Mouse (Mus musculus) hindbrain, embryonic 10.5 days (tissue): ENCODE measurements at regions not wholly inside any gene's neighbourhood (a gene's known extent, or its start where the extent isn't known, plus 50 kb on each side); places are given as distances from the start of the nearest gene placed in this dataset.

Experiments used
- DNase-seq: peaks from one replicate; pipeline ENCODE4 v3.0.0-alpha.2; 2017; ENCODE audit warnings: low spot score
- H3K27ac ChIP-seq: fragments of 300-500 bp; sonication (generic); 2 replicates; pipeline ENCODE4 v1.5.1; 2016; ENCODE audit warnings: mild to moderate bottlenecking, moderate library complexity
- H3K27me3 ChIP-seq: fragments of 300-500 bp; sonication (generic); 2 replicates; pipeline ENCODE4 v1.6.1; 2016; ENCODE audit warnings: mild to moderate bottlenecking; ENCODE audit not compliant: poor library complexity, insufficient read depth, severe bottlenecking
- H3K36me3 ChIP-seq: fragments of 300-500 bp; sonication (generic); 2 replicates; pipeline ENCODE4 v1.6.1; 2016; ENCODE audit warnings: mild to moderate bottlenecking, moderate library complexity
- H3K4me1 ChIP-seq: fragments of 300-500 bp; sonication (generic); replicated peaks from 2 replicates; pipeline ENCODE4 v1.6.1; 2016; ENCODE audit warnings: mild to moderate bottlenecking
- H3K4me3 ChIP-seq: fragments of 300-500 bp; sonication (generic); 2 replicates; pipeline ENCODE4 v1.5.1; 2016; ENCODE audit warnings: mild to moderate bottlenecking, moderate library complexity
- H3K9me3 ChIP-seq: fragments of 300-500 bp; sonication (generic); 2 replicates; pipeline ENCODE4 v1.6.1; 2016; ENCODE audit warnings: mild to moderate bottlenecking, moderate library complexity
- WGBS: fragments of 180-500 bp; shearing (Covaris S2); methylation state at CpG from one replicate; pipeline ENCODE4 v1.1.7; 2016; 5-methylcytosine and 5-hydroxymethylcytosine counted together

DNA sequence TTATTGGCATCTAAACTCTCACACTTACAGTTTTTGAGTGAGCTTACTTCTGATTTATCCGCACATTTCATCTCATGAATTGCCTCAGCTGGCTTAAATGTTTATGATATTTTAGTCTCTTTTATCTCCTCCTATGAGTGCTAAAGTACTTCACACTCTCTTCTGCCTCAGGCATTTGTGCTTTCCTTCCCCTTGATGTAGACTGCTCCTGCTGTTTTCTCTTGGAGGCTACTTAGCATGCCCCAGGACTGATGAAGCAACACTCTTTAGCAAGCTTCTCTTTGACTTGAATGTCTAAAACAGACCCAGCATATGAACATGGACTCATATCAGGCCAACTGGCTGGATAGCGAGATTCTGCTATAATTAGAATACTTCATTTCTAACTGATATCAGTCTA lies 882.8 kb downstream of the Tecrl start:
- H3K36me3 ChIP-seq: no peaks in the 10 kb centered on the region
- 91% methylated on average over 2 of the region's 2 CpGs for WGBS
- H3K27me3 ChIP-seq: no peaks in the 10 kb centered on the region
- no peaks in the 10 kb centered on the region for H3K9me3 ChIP-seq
- no peak for DNase-seq
- H3K4me1 ChIP-seq: no peaks in the 10 kb centered on the region
- H3K27ac ChIP-seq: no peak overlapping the region
- no peak overlapping the region for H3K4me3 ChIP-seq

DNA sequence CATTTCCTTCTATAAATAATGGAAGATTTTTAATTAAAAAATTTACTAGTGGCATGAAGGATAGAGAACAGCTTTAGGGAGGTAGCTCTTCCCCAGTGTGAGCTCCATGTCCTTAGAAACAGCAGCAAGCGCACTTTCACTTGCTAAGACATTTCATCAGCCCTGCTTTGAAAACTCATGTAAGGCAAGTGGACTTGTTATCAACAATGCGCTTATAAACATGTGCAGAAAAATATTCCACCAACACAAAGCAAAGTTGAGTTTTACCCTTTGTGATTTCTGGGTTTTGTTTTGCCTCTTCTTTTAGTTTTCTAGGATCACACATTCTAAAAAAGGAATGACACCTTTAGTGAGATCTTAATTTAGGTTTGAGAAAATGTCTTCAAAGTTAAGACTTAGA lies 890.7 kb downstream of the Tecrl start:
- Histone ChIP-seq H3K27ac (no peak overlapping the region), H3K36me3 (no peaks in the 10 kb centered on the region), H3K9me3 (no peaks in the 10 kb centered on the region), H3K4me3 (no peak overlapping the region), H3K4me1 (no peaks in the 10 kb centered on the region), H3K27me3 (no peaks in the 10 kb centered on the region)
- WGBS: 92% methylated on average over 2 of the region's 2 CpGs
- no peak for DNase-seq

DNA sequence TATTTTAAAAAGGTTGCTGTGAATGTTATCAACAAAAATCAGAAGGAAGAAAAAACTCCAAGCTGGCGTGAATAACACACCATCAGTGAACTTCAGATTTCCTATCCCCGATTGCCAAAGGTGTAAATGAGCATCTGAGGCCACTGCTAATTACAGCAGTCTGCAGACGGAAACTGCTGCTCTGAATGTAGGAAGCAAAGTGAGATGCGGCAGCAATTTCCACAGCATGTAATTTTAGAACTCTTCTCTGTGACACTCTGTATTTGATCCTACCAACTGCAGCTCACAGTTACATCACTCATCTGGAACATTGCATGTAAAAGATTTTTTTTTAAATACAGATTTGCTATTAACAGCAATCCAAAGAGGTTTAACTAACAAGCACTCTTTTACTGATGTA lies 913.7 kb downstream of the Tecrl start:
- no peaks in the 10 kb centered on the region for H3K9me3 ChIP-seq
- H3K4me3 ChIP-seq: no peak overlapping the region
- no peaks in the 10 kb centered on the region for H3K4me1 ChIP-seq
- no peak for DNase-seq
- WGBS: 77% methylated on average over 4 of the region's 4 CpGs
- no peak overlapping the region for H3K27ac ChIP-seq
- H3K27me3 ChIP-seq: no peaks in the 10 kb centered on the region
- H3K36me3 ChIP-seq: no peaks in the 10 kb centered on the region

GRCm38 (mm10) chr5:82440126-82440525 lies 914.9 kb downstream of the Tecrl start:
- H3K36me3 ChIP-seq: no peaks in the 10 kb centered on the region
- H3K9me3 ChIP-seq: no peaks in the 10 kb centered on the region
- no peaks in the 10 kb centered on the region for H3K27me3 ChIP-seq
- no peaks in the 10 kb centered on the region for H3K4me1 ChIP-seq
- whole genome bisulfite sequencing: 80% methylated on average over 2 of the region's 2 CpGs
- H3K27ac ChIP-seq: no peak overlapping the region
- no peak overlapping the region for H3K4me3 ChIP-seq
- DNase-seq: no peak

DNA sequence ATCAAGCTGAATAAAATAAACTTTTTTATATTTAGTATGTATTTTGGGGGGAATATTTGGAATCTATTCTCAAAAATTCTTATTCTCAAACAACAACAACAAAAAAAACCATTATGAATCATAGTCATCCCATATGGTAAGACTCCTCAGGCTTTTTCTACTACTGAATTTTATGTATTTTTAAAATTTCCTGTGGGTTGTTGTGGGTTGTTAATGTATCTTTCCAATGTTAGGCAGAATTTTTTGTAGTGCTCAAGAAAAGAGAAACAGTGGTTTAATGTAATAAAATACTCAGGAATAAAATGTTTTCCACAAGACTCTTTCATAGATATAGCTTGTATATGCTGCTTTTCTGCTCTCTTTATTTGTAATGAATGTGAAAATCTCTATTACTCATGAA lies 934.6 kb downstream of the Tecrl start:
- Histone ChIP-seq H3K4me1 (no peaks in the 10 kb centered on the region), H3K36me3 (no peaks in the 10 kb centered on the region), H3K27me3 (no peaks in the 10 kb centered on the region), H3K27ac (no peak overlapping the region), H3K4me3 (no peak overlapping the region), H3K9me3 (no peaks in the 10 kb centered on the region)
- no peak for DNase-seq

- H3K9me3 ChIP-seq: no peaks in the 10 kb centered on the region
- DNase-seq: no peak
- 81% methylated on average over 5 of the region's 5 CpGs for WGBS
- no peak overlapping the region for H3K4me3 ChIP-seq
- no peaks in the 10 kb centered on the region for H3K4me1 ChIP-seq
- no peaks in the 10 kb centered on the region for H3K27me3 ChIP-seq
- H3K27ac ChIP-seq: no peak overlapping the region
- H3K36me3 ChIP-seq: no peaks in the 10 kb centered on the region
Measured at GRCm38 (mm10) chr5:82396632-82397234, 958.3 kb downstream of the Tecrl start.

DNA sequence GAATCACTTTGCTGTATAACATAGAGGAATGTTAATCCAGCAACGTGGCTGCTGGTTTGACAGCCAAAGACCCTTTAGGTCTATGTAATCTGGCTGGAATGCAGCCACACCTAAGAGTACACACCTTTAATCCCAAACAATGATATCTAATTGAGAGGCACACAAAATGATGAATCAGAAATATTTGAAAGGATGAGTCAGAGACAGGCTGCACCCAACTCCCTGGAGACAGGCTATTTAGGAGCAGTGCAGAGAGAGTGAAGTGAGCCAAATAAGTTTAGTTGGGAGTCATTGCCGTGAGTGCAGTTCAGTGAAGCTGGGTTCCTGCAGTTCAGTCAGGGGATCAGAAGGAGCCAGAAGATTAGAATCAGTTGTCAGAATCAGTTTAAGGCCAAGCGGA lies 993.4 kb downstream of the Tecrl start:
- Histone ChIP-seq H3K4me1 (no peaks in the 10 kb centered on the region), H3K9me3 (no peaks in the 10 kb centered on the region), H3K4me3 (no peak overlapping the region), H3K36me3 (no peaks in the 10 kb centered on the region), H3K27me3 (no peaks in the 10 kb centered on the region), H3K27ac (no peak overlapping the region)
- 77% methylated on average over 3 of the region's 3 CpGs for WGBS
- no peak for DNase-seq

GRCm38 (mm10) chr5:82356336-82356735 lies 998.7 kb downstream of the Tecrl start:
- Histone ChIP-seq H3K4me1 (no peaks in the 10 kb centered on the region), H3K4me3 (no peak overlapping the region), H3K27me3 (no peaks in the 10 kb centered on the region), H3K27ac (no peak overlapping the region), H3K9me3 (no peaks in the 10 kb centered on the region), H3K36me3 (no peaks in the 10 kb centered on the region)
- DNase-seq: no peak
- WGBS: 92% methylated on average over 5 of the region's 5 CpGs

DNA sequence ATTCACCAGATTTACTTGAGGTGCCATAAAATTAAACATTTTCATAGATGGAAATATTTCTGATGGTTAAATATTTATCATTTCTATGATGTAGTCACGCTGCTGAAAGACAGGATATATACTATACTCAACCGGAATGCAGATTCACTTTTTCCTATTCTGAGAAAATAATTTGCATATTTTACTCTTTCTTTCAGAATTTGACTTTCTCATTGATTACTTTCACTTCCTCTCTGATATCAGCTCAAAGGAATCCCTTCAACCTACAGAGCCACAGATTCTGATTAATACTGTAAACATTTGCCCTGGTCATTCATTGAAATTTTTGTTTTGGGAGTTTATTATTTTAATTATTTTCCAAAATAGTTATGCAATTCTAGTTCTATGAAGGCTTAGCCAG lies 1003.9 kb downstream of the Tecrl start:
- H3K36me3 ChIP-seq: no peaks in the 10 kb centered on the region
- no peaks in the 10 kb centered on the region for H3K9me3 ChIP-seq
- 94% methylated on average over 2 of the region's 2 CpGs for WGBS
- no peak for DNase-seq
- H3K27me3 ChIP-seq: no peaks in the 10 kb centered on the region
- H3K4me3 ChIP-seq: no peak overlapping the region
- H3K27ac ChIP-seq: no peak overlapping the region
- no peaks in the 10 kb centered on the region for H3K4me1 ChIP-seq

DNA sequence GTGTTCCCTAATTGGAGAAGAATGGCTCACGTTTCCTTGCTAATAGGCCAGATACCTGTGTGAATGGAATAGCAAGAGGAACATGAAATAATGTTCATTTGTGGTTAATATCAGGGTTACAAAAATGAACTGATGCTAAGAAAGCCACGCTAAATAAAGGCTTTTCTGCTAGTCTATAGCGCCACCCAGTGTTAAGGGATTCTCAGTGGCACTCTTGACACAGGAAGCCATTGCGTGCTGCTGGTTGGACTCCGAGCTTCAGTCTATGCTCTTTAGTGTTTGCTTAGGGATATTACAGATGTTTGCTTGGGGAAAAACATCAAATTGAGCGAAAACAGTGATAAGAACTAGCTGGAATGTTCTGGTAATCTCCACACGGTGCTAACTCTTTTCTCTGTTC lies 1008.3 kb downstream of the Tecrl start:
- no peaks in the 10 kb centered on the region for H3K36me3 ChIP-seq
- no peaks in the 10 kb centered on the region for H3K9me3 ChIP-seq
- H3K27me3 ChIP-seq: no peaks in the 10 kb centered on the region
- H3K4me1 ChIP-seq: no peaks in the 10 kb centered on the region
- 8% methylated on average over 7 of the region's 7 CpGs for WGBS
- no peak overlapping the region for H3K27ac ChIP-seq
- no peak overlapping the region for H3K4me3 ChIP-seq
- DNase-seq: peak; percentile 49

DNA sequence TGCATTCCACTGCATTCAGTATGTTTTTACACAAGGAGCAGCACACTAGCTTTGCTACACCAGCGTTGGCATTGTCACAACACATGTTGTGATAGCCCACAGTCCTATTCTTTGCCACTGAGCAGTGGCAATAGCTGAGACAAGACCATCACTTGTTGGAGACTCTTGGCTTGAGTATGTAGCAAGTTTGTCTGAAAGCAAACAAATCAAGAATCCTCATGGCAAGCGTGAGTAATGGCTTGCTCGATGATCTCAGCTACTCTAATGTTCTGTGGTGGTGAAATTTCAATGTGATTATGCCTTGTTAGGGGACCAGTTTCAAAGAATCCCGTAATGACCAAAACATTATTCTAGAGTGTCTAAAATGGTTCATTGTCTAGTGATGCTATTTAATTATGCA lies 1030.6 kb downstream of the Tecrl start:
- no peaks in the 10 kb centered on the region for H3K27me3 ChIP-seq
- DNase-seq: no peak
- WGBS: 89% methylated on average over 4 of the region's 4 CpGs
- H3K9me3 ChIP-seq: no peaks in the 10 kb centered on the region
- H3K27ac ChIP-seq: no peak overlapping the region
- no peaks in the 10 kb centered on the region for H3K4me1 ChIP-seq
- no peaks in the 10 kb centered on the region for H3K36me3 ChIP-seq
- H3K4me3 ChIP-seq: no peak overlapping the region

DNA sequence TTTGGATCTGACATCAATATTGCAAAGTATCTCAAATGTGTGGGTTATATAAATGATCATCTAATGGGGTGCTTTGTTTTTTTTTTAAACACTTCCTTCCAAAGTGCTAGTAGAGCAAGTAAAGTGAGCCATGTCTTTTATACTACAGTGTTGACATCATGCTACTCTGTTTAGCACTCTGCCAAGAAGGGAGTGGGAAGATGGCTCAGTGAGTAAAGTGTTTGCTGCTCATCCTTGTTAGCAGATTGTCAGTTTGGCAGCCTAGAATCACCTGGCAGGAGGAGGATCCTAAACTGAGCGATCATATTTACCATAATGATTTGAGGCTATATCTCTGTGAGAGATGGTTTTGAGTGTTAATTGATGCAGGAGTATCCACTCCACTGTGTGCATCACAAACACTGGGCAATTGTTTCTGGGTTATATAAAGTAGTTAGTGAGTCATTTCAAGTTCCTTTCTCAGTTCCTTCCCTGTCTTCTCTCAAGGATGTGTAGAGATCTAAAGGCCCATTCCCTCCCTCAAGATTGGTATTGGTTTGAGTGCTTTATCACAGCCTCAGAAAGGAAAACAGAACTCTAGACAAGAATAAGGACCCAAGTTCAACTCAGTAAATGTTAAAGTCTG lies 1035.2 kb downstream of the Tecrl start:
- WGBS: 91% methylated on average over 1 of the region's 1 CpGs
- DNase-seq: no peak
- H3K9me3 ChIP-seq: no peaks in the 10 kb centered on the region
- H3K4me1 ChIP-seq: no peaks in the 10 kb centered on the region
- no peaks in the 10 kb centered on the region for H3K27me3 ChIP-seq
- H3K4me3 ChIP-seq: no peak overlapping the region
- H3K36me3 ChIP-seq: no peaks in the 10 kb centered on the region
- H3K27ac ChIP-seq: no peak overlapping the region

DNA sequence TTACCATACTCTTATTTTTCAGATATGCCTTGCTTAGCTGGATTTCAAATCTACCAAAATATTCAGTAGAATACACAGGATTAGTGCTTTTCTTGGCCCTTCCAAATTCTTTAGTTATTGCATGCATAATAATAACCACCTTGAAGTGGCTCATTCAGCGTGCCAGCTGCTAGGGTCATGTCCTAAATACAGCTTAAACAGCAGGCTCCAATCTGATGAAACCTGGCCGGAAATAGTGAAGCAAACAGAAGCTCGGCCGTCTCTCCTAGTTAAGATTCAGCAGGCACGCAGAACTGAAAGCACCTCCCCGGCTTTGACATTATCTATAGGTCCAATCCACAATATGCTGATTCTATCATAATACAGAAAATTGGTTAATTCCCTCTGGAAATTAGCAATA lies 1042.9 kb downstream of the Tecrl start:
- no peak for DNase-seq
- WGBS: 50% methylated on average over 6 of the region's 6 CpGs
- H3K36me3 ChIP-seq: no peaks in the 10 kb centered on the region
- H3K4me3 ChIP-seq: no peak overlapping the region
- H3K4me1 ChIP-seq: 0 out of 2 replicates have a peak, but pooled peaks cover 2% of the 10 kb centered on the region
- no peak overlapping the region for H3K27ac ChIP-seq
- H3K9me3 ChIP-seq: no peaks in the 10 kb centered on the region
- H3K27me3 ChIP-seq: no peaks in the 10 kb centered on the region
